ENCODE assay signal across 20 mouse cellular contexts in the genomic region with DNA sequence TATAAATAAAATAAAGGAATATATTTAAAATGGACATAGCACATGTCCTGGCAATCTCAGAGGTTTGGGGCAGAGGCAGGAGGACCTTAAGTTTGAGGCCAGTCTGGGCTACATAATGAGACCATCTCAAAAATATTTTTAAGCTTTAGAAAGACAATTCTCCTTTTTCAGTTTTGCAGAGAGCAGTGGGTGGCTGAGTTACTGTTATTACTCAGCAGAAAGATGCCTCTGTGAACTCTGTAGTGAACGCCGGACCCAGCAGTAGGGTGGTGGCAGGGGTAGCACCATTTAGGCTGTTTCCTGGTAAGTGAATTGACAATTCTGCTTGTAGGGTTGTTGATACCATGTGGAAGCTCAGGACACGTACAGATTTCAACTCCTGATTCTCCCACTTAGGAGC. TPM values are rescaled to one million over a fixed set of nuclear protein-coding genes. Genes with fewer than 3 reads are reported as not detected.
DNase-seq lines count a peak whose midpoint lies in the region; TF ChIP-seq lines count a peak whose summit lies in the region.
"Had no signal": no experiment of that assay in that cellular context is flagged by ENCODE, and none has a peak within 500 bp of the region (broad histone marks: within the 10 kb centered on the region; RNA-seq: fewer than 3 reads in every experiment).

No protein-coding gene starts in this region.

- no peaks in the 10 kb centered on the region for H3K27me3 ChIP-seq in heart, embryonic 10.5 days (ENCODE audit: insufficient read depth, poor library complexity, severe bottlenecking)
- H3K27me3 ChIP-seq in CH12.LX (replicated peaks): no peaks in the 10 kb centered on the region
- H3K27me3 ChIP-seq: embryonic facial prominence, embryonic 13.5 days; embryonic facial prominence, embryonic 15.5 days; forebrain, embryonic 13.5 days; forebrain, embryonic 15.5 days had no signal

- H3K79me2 ChIP-seq in CH12.LX (replicated peaks; ENCODE audit: control insufficient read depth, extremely low read depth, insufficient read depth, poor library complexity, severe bottlenecking): no peaks in the 10 kb centered on the region

- H3K4me3 ChIP-seq in heart, embryonic 10.5 days: no peak overlapping the region
- no peak overlapping the region for H3K4me3 ChIP-seq in CH12.LX (replicated peaks in 1 of 3; ENCODE audit: low read depth in 2 of 3, low read length in 2 of 3, poor library complexity in 1 of 3)
- H3K4me3 ChIP-seq: embryonic facial prominence, embryonic 13.5 days; embryonic facial prominence, embryonic 15.5 days; forebrain, embryonic 13.5 days; forebrain, embryonic 15.5 days had no signal

- no peaks in the 10 kb centered on the region for H3K36me3 ChIP-seq in heart, embryonic 10.5 days
- no peaks in the 10 kb centered on the region for H3K36me3 ChIP-seq in CH12.LX (replicated peaks in 1 of 2; ENCODE audit: control insufficient read depth in 1 of 2, insufficient read depth in 1 of 2, low read length in 1 of 2)
- H3K36me3 ChIP-seq: embryonic facial prominence, embryonic 13.5 days; embryonic facial prominence, embryonic 15.5 days; forebrain, embryonic 15.5 days had no signal

- in situ Hi-C loops in CH12.LX (cut with MboI; ENCODE audit: low pct_ligation_motif_present, low pct_unique_long_range_greater_than_20kb, low sequenced_read_pairs): no loop called here

- 82% methylated on average over 3 of the region's 3 CpGs for WGBS in heart, embryonic 10.5 days

- no peak overlapping the region for H3K27ac ChIP-seq in heart, embryonic 10.5 days
- H3K27ac ChIP-seq in CH12.LX (ENCODE audit: insufficient read depth, low read depth): no peak overlapping the region
- H3K27ac ChIP-seq: embryonic facial prominence, embryonic 13.5 days; embryonic facial prominence, embryonic 15.5 days; forebrain, embryonic 13.5 days; forebrain, embryonic 15.5 days had no signal

- dilution Hi-C loops in CH12.LX (cut with MboI; ENCODE audit: extremely low pct_ligation_motif_present, extremely low pct_unique_long_range_greater_than_20kb, low sequenced_read_pairs): no loop called here

- TF ChIP-seq POLR2A in CH12.LX (IDR thresholded peaks at IDR 0.05; ENCODE audit: low read depth, low read length): no peak

- no peaks in the 10 kb centered on the region for H3K4me1 ChIP-seq in heart, embryonic 10.5 days
- peaks cover 4% of the 10 kb centered on the region in 2 experiments; a peak in 2 of 4 replicates for H3K4me1 ChIP-seq in CH12.LX (ENCODE audit: control insufficient read depth in 1 of 2, insufficient read depth in 2 of 2)
- H3K4me1 ChIP-seq: embryonic facial prominence, embryonic 13.5 days; embryonic facial prominence, embryonic 15.5 days; forebrain, embryonic 13.5 days; forebrain, embryonic 15.5 days had no signal

- no peak for TF ChIP-seq RAD21 in CH12.LX (IDR thresholded peaks at IDR 0.05; ENCODE audit: low read depth, low read length)

- H3K9me3 ChIP-seq in heart, embryonic 10.5 days: no peaks in the 10 kb centered on the region
- H3K9me3 ChIP-seq in CH12.LX (replicated peaks; ENCODE audit: low read length): peaks cover 6% of the 10 kb centered on the region
- H3K9me3 ChIP-seq: embryonic facial prominence, embryonic 15.5 days; forebrain, embryonic 13.5 days had no signal

- peak; percentile 35; the same call in 1 of the 2 replicates for TF ChIP-seq EP300 in CH12.LX (IDR thresholded peaks at IDR 0.05; ENCODE audit: low read length)

- no peak overlapping the region for H3K9ac ChIP-seq in CH12.LX (ENCODE audit: insufficient read depth, low read depth)
- H3K9ac ChIP-seq: embryonic facial prominence, embryonic 13.5 days; embryonic facial prominence, embryonic 15.5 days; forebrain, embryonic 13.5 days; forebrain, embryonic 15.5 days; forebrain, postnatal 0 days had no signal

- TF ChIP-seq CTCF in CH12.LX (conservative IDR thresholded peaks at IDR 0.05 in 1 of 2, IDR thresholded peaks at IDR 0.05 in 1 of 2; ENCODE audit: low read depth in 2 of 2, low read length in 2 of 2): no peak

- DNase-seq in heart, embryonic 10.5 days (ENCODE audit: low spot score): peak; percentile 27
- no peak for DNase-seq in heart, adult 9 months (ENCODE audit: low spot score in 2 of 2)
- no peak for DNase-seq in CH12.LX (ENCODE audit: extremely low read depth)
- DNase-seq in gastrocnemius, postnatal 10 days: no peak
- DNase-seq in gastrocnemius, postnatal 25 days: no peak
- DNase-seq: adrenal gland, adult 2 months; adrenal gland, postnatal 10 days; adrenal gland, postnatal 25 days; cerebellum, adult 11 months; cerebellum, adult 18-20 months; cerebellum, adult 8-10 months; cerebellum, adult 9-11 months; cerebellum, postnatal 14 days; cerebellum, postnatal 36 days; embryo, embryonic 11 days; forebrain, postnatal 0 days had no signal

- no peak overlapping the region for H3K4me2 ChIP-seq in CH12.LX (ENCODE audit: insufficient read depth, low read depth, poor library complexity, severe bottlenecking)
- H3K4me2 ChIP-seq: embryonic facial prominence, embryonic 13.5 days; embryonic facial prominence, embryonic 15.5 days; forebrain, embryonic 13.5 days; forebrain, embryonic 15.5 days had no signal

TF ChIP-seq in CH12.LX, 34 proteins besides CTCF, POLR2A, EP300 and RAD21:
- TF ChIP-seq MAFK (IDR thresholded peaks at IDR 0.05; ENCODE audit: insufficient replicate concordance, low read length) (no peak), USF1 (IDR thresholded peaks at IDR 0.05; ENCODE audit: low read depth, low read length) (no peak), JUND (conservative IDR thresholded peaks at IDR 0.05; ENCODE audit: low read depth, low read length) (0 out of 2 replicates have a peak, but pooled peaks have one; percentile 22), TBP (conservative IDR thresholded peaks at IDR 0.05; ENCODE audit: low read depth, low read length) (no peak), TCF12 (IDR thresholded peaks at IDR 0.05; ENCODE audit: low read depth, low read length) (no peak), MXI1 (IDR thresholded peaks at IDR 0.05; ENCODE audit: low read depth, low read length) (no peak), IRF4 (IDR thresholded peaks at IDR 0.05; ENCODE audit: low read depth, low read length) (peak; percentile 67), JUN (IDR thresholded peaks at IDR 0.05; ENCODE audit: insufficient read depth, low read depth, low read length) (0 out of 2 replicates have a peak, but pooled peaks have one; percentile 33), CHD2 (IDR thresholded peaks at IDR 0.05; ENCODE audit: low read length) (no peak)

RNA-seq across cellular contexts. Expression of a gene that starts 22.9 kb away (rescaled TPM):
- 2.1 and 2.9 TPM in 2 replicates for polyA plus RNA-seq in heart, embryonic 10.5 days (2016; fragmentation: Nextera tagmentation; extraction: Ambion mirVana)
- total RNA-seq in CH12.LX (2012; rRNA removed) (18.3 and 21.6 TPM in 2 replicates), CH12.LX (2014; rRNA removed) (26.9 and 27.1 TPM in 2 replicates)
- 16.0 and 21.3 TPM in 2 replicates for polyA plus RNA-seq in CH12.LX (2012; ENCODE audit: insufficient read length, low read depth)
- 10 to 100 TPM; 10.2 to 10.4 TPM for total RNA-seq in gastrocnemius, postnatal 10 days (2021)
- 10 to 100 TPM; 11.5 to 13.1 TPM for total RNA-seq in gastrocnemius, postnatal 25 days (2021)
